ENCODE assay signal across 8 mouse cellular contexts in genomic region chr19:6364842-6365241, GRCm38 (mm10). TPM values are rescaled to one million over a fixed set of nuclear protein-coding genes. Genes with fewer than 3 reads are reported as not detected.
A peak's percentile ranks its signal among the peaks of the same experiment; 100 is the strongest.
DNase-seq lines count a peak whose midpoint lies in the region; ATAC-seq and TF ChIP-seq lines count a peak whose summit lies in the region.

No protein-coding gene starts in this region.

- no peak for DNase-seq in gastrocnemius, adult 2 months
- no peak for DNase-seq in gastrocnemius, postnatal 14 days
- DNase-seq in thymus, adult 2 months = no peak
- no peak for DNase-seq in thymus, postnatal 10 days (ENCODE audit: low spot score in 2 of 2)
- no peak for DNase-seq in liver, embryonic 11.5 days (ENCODE audit: low spot score)
- no peak for DNase-seq in MN1 (ENCODE audit: low spot score)
- DNase-seq in gastrocnemius, adult 18-20 months (ENCODE audit: low spot score) = no peak
- DNase-seq in cerebellum, adult 8-10 months = no peak

- intact Hi-C loops in gastrocnemius, adult 2 months (cut with DNase I) = no loop called here
- intact Hi-C loops in gastrocnemius, postnatal 14 days (cut with DNase I; ENCODE audit: low total_unique reads) = no loop called here

- no peaks in the 10 kb centered on the region for H3K27me3 ChIP-seq in thymus, adult 2 months (ENCODE audit: control insufficient read depth, insufficient read depth, low read length)
- H3K27me3 ChIP-seq in liver, embryonic 11.5 days (replicated peaks; ENCODE audit: control insufficient read depth, insufficient read depth, low read length) = no peaks in the 10 kb centered on the region

- TF ChIP-seq CTCF in gastrocnemius, adult 2 months (IDR thresholded peaks at IDR 0.05) = no peak
- TF ChIP-seq CTCF in thymus, adult 2 months (IDR thresholded peaks at IDR 0.05; ENCODE audit: borderline replicate concordance, control insufficient read depth, extremely low read depth, insufficient read depth, low read length, poor library complexity) = no peak

- no peak for TF ChIP-seq POLR2A in thymus, adult 2 months (IDR thresholded peaks at IDR 0.05; ENCODE audit: control insufficient read depth, extremely low read depth, insufficient read depth, low read length, poor library complexity)

- H3K9ac ChIP-seq in liver, embryonic 11.5 days (ENCODE audit: low read depth, low read length) = peak overlapping the region; percentile 100

- ATAC-seq in liver, embryonic 11.5 days (replicated peaks; ENCODE audit: low FRiP score) = no peak

- peak overlapping the region; percentile 96 for H3K4me2 ChIP-seq in liver, embryonic 11.5 days

- H3K27ac ChIP-seq in gastrocnemius, adult 2 months = peak overlapping the region; percentile 95
- no peak overlapping the region for H3K27ac ChIP-seq in thymus, adult 2 months (ENCODE audit: control insufficient read depth, insufficient read depth, low read length)
- H3K27ac ChIP-seq in liver, embryonic 11.5 days (ENCODE audit: low read depth, low read length) = peak overlapping the region; percentile 99

- H3K4me1 ChIP-seq in thymus, adult 2 months (replicated peaks; ENCODE audit: control insufficient read depth, insufficient read depth, low read length) = 0 out of 2 replicates have a peak, but pooled peaks cover 2% of the 10 kb centered on the region
- peaks cover 16% of the 10 kb centered on the region for H3K4me1 ChIP-seq in liver, embryonic 11.5 days (replicated peaks; ENCODE audit: control insufficient read depth, insufficient read depth, low read length)

- H3K9me3 ChIP-seq in liver, embryonic 11.5 days (ENCODE audit: control insufficient read depth, low read length) = no peaks in the 10 kb centered on the region

- peaks cover 50% of the 10 kb centered on the region for H3K36me3 ChIP-seq in thymus, adult 2 months (ENCODE audit: control insufficient read depth, insufficient read depth, low read length)
- peaks cover 37% of the 10 kb centered on the region for H3K36me3 ChIP-seq in liver, embryonic 11.5 days (ENCODE audit: control insufficient read depth, insufficient read depth, low read length)

- peak overlapping the region; percentile 98 for H3K4me3 ChIP-seq in gastrocnemius, adult 2 months
- H3K4me3 ChIP-seq in thymus, adult 2 months (ENCODE audit: control insufficient read depth, insufficient read depth, low read length) = peak overlapping the region; percentile 75
- peak overlapping the region; percentile 98 for H3K4me3 ChIP-seq in liver, embryonic 11.5 days (ENCODE audit: low read depth, low read length)

- WGBS in thymus, adult 2 months = 1% methylated on average over 2 of the region's 2 CpGs
- 1% methylated on average over 2 of the region's 2 CpGs for WGBS in liver, embryonic 11.5 days

RNA-seq across cellular contexts. Expression of gene Sf1, which starts 1.4 kb away (rescaled TPM):
- 10 to 100 TPM; 95.2 to 98.6 TPM for total RNA-seq in gastrocnemius, adult 2 months (2021)
- total RNA-seq in gastrocnemius, postnatal 14 days (2021) = 10 to 100 TPM; 75.1 to 80.9 TPM
- polyA plus RNA-seq in thymus, adult 2 months (2012; rRNA removed) = 365 and 553 TPM in 2 replicates
- 194 and 203 TPM in 2 replicates for polyA plus RNA-seq in liver, embryonic 11.5 days (2014; fragmentation: Nextera tagmentation; extraction: Ambion mirVana)
- total RNA-seq in gastrocnemius, adult 18-20 months (2021) = 10 to 100 TPM; 76.2 to 89.8 TPM

RNA-seq across cellular contexts. Expression of gene Pygm, which starts 19.4 kb away (rescaled TPM):
- total RNA-seq in gastrocnemius, adult 2 months (2021) = over 10,000 TPM in 1 of 2 experiments, 1,000 to 10,000 TPM in 1; 6,181 to 10,031 TPM
- total RNA-seq in gastrocnemius, postnatal 14 days (2021) = 1,000 to 10,000 TPM; 4,021 to 4,833 TPM
- polyA plus RNA-seq in thymus, adult 2 months (2012; rRNA removed) = 6.5 and 41.6 TPM in 2 replicates
- 1.4 and 4.3 TPM in 2 replicates for polyA plus RNA-seq in liver, embryonic 11.5 days (2014; fragmentation: Nextera tagmentation; extraction: Ambion mirVana)
- 1,000 to 10,000 TPM; 7,185 to 8,344 TPM for total RNA-seq in gastrocnemius, adult 18-20 months (2021)

RNA-seq across cellular contexts. Expression of gene Map4k2, which starts 23.9 kb away (rescaled TPM):
- total RNA-seq in gastrocnemius, adult 2 months (2021) = 10 to 100 TPM; 13.1 to 14.2 TPM
- total RNA-seq in gastrocnemius, postnatal 14 days (2021) = 10 to 100 TPM in 1 of 2 experiments, 1 to 10 TPM in 1; 9.5 to 14.4 TPM
- polyA plus RNA-seq in thymus, adult 2 months (2012; rRNA removed) = 1,004 and 1,040 TPM in 2 replicates
- polyA plus RNA-seq in liver, embryonic 11.5 days (2014; fragmentation: Nextera tagmentation; extraction: Ambion mirVana) = 12.9 and 14.2 TPM in 2 replicates
- 1 to 10 TPM; 7.4 to 8.3 TPM for total RNA-seq in gastrocnemius, adult 18-20 months (2021)

RNA-seq across cellular contexts. Expression of gene Men1, which starts 30.1 kb away (rescaled TPM):
- total RNA-seq in gastrocnemius, adult 2 months (2021) = 1 to 10 TPM; 7.0 to 7.8 TPM
- 10 to 100 TPM; 10.1 to 11.4 TPM for total RNA-seq in gastrocnemius, postnatal 14 days (2021)
- 141 and 143 TPM in 2 replicates for polyA plus RNA-seq in thymus, adult 2 months (2012; rRNA removed)
- polyA plus RNA-seq in liver, embryonic 11.5 days (2014; fragmentation: Nextera tagmentation; extraction: Ambion mirVana) = 53.8 and 59.7 TPM in 2 replicates
- total RNA-seq in gastrocnemius, adult 18-20 months (2021) = 1 to 10 TPM; 6.2 to 6.9 TPM

RNA-seq across cellular contexts. Expression of gene Rasgrp2, which starts 34.3 kb away (rescaled TPM):
- 10 to 100 TPM; 14.9 to 24.6 TPM for total RNA-seq in gastrocnemius, adult 2 months (2021)
- 10 to 100 TPM; 24.0 to 37.6 TPM for total RNA-seq in gastrocnemius, postnatal 14 days (2021)
- 558 and 561 TPM in 2 replicates for polyA plus RNA-seq in thymus, adult 2 months (2012; rRNA removed)
- 97.6 and 105 TPM in 2 replicates for polyA plus RNA-seq in liver, embryonic 11.5 days (2014; fragmentation: Nextera tagmentation; extraction: Ambion mirVana)
- 10 to 100 TPM in 1 of 2 experiments, 1 to 10 TPM in 1; 8.3 to 18.2 TPM for total RNA-seq in gastrocnemius, adult 18-20 months (2021)
